Mouse (Mus musculus) intestine, embryonic 16.5 days (tissue): ENCODE results near the gene Rab22a. TPM values are rescaled to one million over a fixed set of nuclear protein-coding genes. Genes with fewer than 3 reads are reported as not detected.

Experiments
- ATAC-seq: fragments of 200-750 bp; cut with Nextera tagmentation; 2 replicates; pipeline ENCODE4 v1.8.0; 2017; ENCODE audit warnings: moderate TSS enrichment, moderate library complexity
- H3K27ac ChIP-seq: fragments of 300-500 bp; sonication (generic); 2 replicates; pipeline ENCODE4 v1.5.1; 2014; ENCODE audit warnings: mild to moderate bottlenecking, low read length
- H3K27me3 ChIP-seq: fragments of 300-500 bp; sonication (generic); replicated peaks from 2 replicates; pipeline ENCODE4 v1.6.1; 2014; ENCODE audit warnings: low read length, control low read depth, mixed read lengths; ENCODE audit not compliant: control insufficient read depth, insufficient read depth
- H3K36me3 ChIP-seq: fragments of 300-500 bp; sonication (generic); 2 replicates; pipeline ENCODE4 v1.6.1; 2014; ENCODE audit warnings: low read length, control low read depth; ENCODE audit not compliant: control insufficient read depth, insufficient read depth
- H3K4me1 ChIP-seq: fragments of 300-500 bp; sonication (generic); 2 replicates; pipeline ENCODE4 v1.6.1; 2014; ENCODE audit warnings: low read length, control low read depth, mixed read lengths; ENCODE audit not compliant: control insufficient read depth, insufficient read depth
- H3K4me2 ChIP-seq: fragments of 300-500 bp; sonication (generic); 2 replicates; pipeline ENCODE4 v1.6.1; 2014; ENCODE audit warnings: low read depth, low read length, control low read depth
- H3K4me3 ChIP-seq: fragments of 300-500 bp; sonication (generic); 2 replicates; pipeline ENCODE4 v1.5.1; 2014; ENCODE audit warnings: mild to moderate bottlenecking, low read length
- H3K9ac ChIP-seq: fragments of 300-500 bp; sonication (generic); 2 replicates; pipeline ENCODE4 v1.6.1; 2014; ENCODE audit warnings: low read depth, low read length
- H3K9me3 ChIP-seq: fragments of 300-500 bp; sonication (generic); 2 replicates; pipeline ENCODE4 v1.6.1; 2016; ENCODE audit warnings: low read length, control low read depth; ENCODE audit not compliant: control insufficient read depth
- WGBS: fragments of 180-500 bp; shearing (Covaris S2); extraction: QIAGEN DNeasy Blood & Tissue Kit; methylation state at CpG from one replicate; pipeline ENCODE4 v1.1.7; 2014; 5-methylcytosine and 5-hydroxymethylcytosine counted together
- polyA plus RNA-seq: library from polyadenylated mRNA; unstranded; fragments of >200 nt; fragmentation: Nextera tagmentation; extraction: Ambion mirVana; gene quantifications from 2 replicates; pipeline ENCODE4 v1.2.1, GENCODE M21; 2015

Gene Rab22a
- polyA plus RNA-seq, 1 experiment from 2014 or later: 31.2 TPM

DNA sequence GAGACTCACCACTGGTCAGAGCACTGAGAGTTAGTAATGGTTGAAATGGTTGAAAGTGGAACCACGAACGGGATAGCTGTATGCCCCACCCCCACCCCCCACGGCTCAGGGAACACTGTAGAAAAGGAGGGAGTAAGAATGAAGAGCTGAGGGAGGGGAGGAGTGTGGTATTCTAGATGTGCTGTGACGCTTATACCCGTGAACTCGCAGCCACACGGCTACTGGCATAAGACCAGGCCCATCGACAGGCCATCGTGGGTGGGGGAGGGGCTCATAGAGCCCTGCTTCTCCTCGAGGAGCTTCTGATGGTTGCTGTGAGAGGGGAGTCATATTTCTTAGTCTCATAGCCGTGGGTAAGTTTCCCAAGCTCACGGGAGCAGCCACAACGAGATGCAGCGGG lies 64.8 kb downstream of the Rab22a start:
- no peak for ATAC-seq
- Histone ChIP-seq H3K9me3 (no peaks in the 10 kb centered on the region), H3K4me2 (no peak overlapping the region), H3K27ac (no peak overlapping the region), H3K4me3 (no peak overlapping the region), H3K9ac (no peak overlapping the region), H3K4me1 (peaks cover 7% of the 10 kb centered on the region; the same call in 1 of the 2 replicates), H3K27me3 (no peaks in the 10 kb centered on the region), H3K36me3 (no peaks in the 10 kb centered on the region)
- WGBS: 47% methylated on average over 14 of the region's 14 CpGs

DNA sequence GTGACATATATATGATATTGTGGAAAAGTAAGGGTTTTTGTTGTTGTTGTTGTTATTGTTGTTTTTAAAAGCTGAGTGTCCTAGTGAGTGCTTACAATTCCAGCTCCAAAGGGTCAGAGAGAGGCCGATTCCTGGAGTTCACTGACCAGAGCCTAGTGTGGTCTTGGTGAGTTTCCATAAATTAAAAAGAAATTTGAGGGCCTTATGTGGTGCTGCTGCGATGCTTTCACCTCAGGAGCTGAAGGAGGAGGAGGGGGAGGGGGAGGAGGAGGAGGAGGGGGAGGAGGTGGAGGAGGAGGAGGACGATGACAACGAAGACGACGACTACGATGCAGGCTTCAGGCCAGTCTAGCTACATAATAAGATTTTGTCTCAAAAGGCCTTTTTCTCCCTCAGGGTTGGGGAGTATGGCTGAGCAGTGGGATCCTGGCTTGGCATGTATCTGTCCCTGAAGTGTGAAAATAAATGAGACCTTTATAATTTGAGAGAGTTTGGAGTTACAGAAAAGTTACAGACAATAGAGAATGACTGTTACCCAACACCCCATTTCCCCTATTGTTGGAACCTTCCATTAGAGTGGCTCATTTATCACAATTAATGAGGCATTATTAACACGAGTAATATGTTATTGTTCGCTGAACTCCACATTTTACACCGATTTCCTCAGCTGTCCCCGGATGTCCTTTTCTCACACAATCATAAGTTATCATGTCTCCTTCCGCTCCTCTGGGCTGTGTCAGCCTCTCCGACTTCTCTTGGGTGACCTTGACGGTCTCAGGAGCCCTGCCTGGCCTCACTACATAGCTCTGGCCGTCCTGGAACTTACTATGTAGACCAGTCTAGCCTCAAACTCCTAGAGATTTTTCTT lies 65.6 kb downstream of the Rab22a start:
- no peak for ATAC-seq
- Histone ChIP-seq H3K4me1 (peaks cover 9% of the 10 kb centered on the region), H3K27ac (no peak overlapping the region), H3K27me3 (no peaks in the 10 kb centered on the region), H3K9me3 (no peaks in the 10 kb centered on the region), H3K9ac (no peak overlapping the region), H3K4me2 (no peak overlapping the region), H3K4me3 (no peak overlapping the region), H3K36me3 (no peaks in the 10 kb centered on the region)
- WGBS: 62% methylated on average over 15 of the region's 15 CpGs

DNA sequence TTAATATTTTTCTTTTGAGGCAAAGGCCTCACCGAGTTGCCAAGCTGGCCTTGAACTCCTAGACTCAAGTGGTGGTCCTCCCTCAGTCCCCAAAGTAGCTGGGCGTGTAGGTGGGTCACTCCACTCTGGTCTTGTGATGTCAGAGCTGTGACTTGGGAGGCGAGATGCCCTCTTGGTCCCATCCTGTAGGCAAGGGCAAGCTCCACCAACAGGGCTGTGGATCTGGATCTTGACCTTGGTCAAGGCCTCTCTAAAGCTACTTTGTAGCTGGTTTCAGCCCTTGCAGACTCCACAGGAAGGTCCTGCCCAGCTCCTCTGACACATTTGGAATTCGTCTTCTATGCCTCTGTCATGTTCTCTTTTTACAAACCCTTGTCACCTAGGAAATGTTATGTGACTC lies 66.3 kb downstream of the Rab22a start:
- no peak overlapping the region for H3K27ac ChIP-seq
- H3K9me3 ChIP-seq: no peaks in the 10 kb centered on the region
- H3K4me3 ChIP-seq: no peak overlapping the region
- WGBS: 91% methylated on average over 4 of the region's 4 CpGs
- peaks cover 15% of the 10 kb centered on the region for H3K4me1 ChIP-seq
- no peaks in the 10 kb centered on the region for H3K36me3 ChIP-seq
- H3K4me2 ChIP-seq: no peak overlapping the region
- no peak overlapping the region for H3K9ac ChIP-seq
- H3K27me3 ChIP-seq: no peaks in the 10 kb centered on the region
- no peak for ATAC-seq

DNA sequence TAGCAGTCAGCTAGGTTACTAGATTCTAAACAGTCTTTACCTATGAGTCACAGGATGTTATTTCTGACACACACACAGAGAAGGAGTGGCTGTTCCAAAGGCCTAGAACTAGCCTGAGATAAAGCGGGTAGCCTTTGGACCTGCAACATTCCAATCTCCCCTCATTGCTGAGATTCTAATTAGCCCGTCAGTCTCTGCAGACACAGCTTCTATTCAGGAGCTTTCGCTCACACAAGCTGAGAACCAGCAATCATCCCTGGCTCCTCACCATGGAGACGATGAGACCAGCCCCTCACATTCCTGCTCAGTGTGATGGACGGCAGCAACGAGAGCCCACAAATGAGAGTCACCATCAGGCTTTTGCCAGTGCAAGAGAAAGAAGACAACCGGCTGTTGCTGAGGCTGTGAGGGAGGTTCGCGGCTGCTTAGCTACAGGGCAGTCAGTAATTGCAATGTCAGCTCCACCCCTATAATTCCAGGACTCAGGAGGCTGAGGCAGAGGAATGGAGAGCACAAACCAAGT lies 70.9 kb downstream of the Rab22a start:
- Histone ChIP-seq H3K9ac (peak overlapping the region; percentile 33), H3K27ac (peak overlapping the region; percentile 59), H3K9me3 (no peaks in the 10 kb centered on the region), H3K4me2 (peak overlapping the region; percentile 36; the same call in 1 of the 2 replicates), H3K4me3 (no peak overlapping the region), H3K36me3 (no peaks in the 10 kb centered on the region), H3K27me3 (no peaks in the 10 kb centered on the region), H3K4me1 (peaks cover 12% of the 10 kb centered on the region)
- ATAC-seq: peak; percentile 91
- WGBS: 7% methylated on average over 9 of the region's 9 CpGs

DNA sequence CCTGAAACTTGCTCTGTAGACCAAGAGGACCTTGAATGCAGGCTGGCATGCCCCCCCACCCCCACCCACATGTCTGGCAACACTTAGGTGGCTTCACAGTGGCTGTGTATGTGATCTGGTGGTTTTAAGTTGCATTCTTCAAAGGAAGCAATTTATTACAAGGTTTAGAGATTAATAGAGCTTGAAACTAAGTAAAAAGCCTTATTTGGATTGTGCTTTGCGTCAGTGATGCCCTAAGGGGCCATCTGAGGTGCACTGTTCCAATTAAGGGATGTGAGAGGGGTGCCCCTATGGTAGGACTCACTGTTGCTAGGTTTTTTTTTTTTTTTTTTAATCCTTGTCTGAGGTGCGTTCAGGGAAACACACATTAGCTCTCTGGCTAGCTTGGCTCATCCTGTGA lies 74.9 kb downstream of the Rab22a start:
- Histone ChIP-seq H3K27ac (no peak overlapping the region), H3K4me1 (peaks cover 23% of the 10 kb centered on the region), H3K9me3 (no peaks in the 10 kb centered on the region), H3K27me3 (no peaks in the 10 kb centered on the region), H3K4me2 (no peak overlapping the region), H3K4me3 (no peak overlapping the region), H3K36me3 (no peaks in the 10 kb centered on the region), H3K9ac (no peak overlapping the region)
- no peak for ATAC-seq
- 55% methylated on average over 2 of the region's 2 CpGs for WGBS

DNA sequence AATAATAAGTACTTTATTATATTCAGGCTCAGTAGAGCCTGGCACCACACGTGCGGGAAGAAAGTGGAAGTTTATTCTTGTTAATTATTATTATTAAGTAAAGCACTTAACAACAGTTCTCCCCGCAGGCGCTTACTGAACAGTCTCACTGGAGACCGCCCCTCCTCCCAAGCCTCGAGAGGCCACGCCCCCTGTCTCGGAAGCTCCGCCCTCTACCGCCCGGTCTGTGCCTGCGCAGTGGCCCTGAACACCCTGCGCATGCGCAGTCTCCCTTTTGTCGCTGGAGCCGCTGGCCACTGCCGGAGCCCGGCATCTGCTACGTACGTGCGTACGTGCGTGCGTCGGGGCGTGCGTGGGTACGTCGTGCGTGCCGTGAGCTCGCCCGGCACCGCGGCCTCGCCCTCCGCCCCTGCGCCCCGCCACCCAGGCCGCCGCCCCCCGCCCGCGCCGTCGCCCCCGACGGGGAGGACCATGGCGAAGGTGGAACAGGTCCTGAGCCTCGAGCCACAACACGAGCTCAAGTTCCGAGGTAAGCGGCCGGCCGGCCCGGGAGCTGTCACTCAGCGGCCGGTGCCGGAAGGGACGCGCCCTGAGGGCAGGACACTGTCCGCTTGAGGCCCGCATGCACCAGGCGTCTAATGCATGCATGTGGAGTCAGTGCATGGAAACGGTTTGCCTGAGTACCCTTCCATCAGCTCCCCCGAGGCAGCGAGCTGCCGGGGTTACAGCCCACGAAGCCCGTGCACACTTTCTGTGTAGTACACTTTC lies 77.8 kb downstream of the Rab22a start, which contains the start of gene Vapb:
Gene Vapb (plus strand): TSS at position 290 of the 768 bp plus-strand sequence.
- H3K27me3 ChIP-seq: no peaks in the 10 kb centered on the region
- peak within 1 kb of the TSS; percentile 85 for H3K4me2 ChIP-seq
- H3K9ac ChIP-seq: peak within 1 kb of the TSS; percentile 90
- no peaks in the 10 kb centered on the region for H3K36me3 ChIP-seq
- under 1% methylated on average over 70 of the region's 70 CpGs for WGBS
- no peaks in the 10 kb centered on the region for H3K9me3 ChIP-seq
- H3K27ac ChIP-seq: peak within 1 kb of the TSS; percentile 73
- peak within 1 kb of the TSS; percentile 92 for H3K4me3 ChIP-seq
- H3K4me1 ChIP-seq: peaks cover 28% of the 10 kb centered on the region
- ATAC-seq: peak; percentile 97

DNA sequence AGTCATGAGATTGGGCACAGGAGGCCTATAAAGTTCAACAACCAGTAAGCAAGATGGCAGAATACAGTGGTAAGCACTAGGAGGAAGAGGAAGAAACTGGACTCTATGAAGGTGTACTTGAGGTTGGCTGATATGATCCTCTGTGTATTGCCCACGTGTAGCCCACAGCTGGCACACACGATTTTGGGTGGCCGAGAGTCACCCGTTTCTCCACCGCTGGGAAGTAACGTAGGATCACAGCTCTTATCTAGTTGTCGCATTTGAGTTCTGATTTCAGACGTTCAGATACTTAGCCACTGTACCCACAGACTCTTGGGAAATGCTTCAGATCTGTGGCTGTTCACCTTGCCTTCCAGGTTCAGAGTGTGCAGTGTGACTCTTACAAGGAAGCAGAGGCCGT lies 78.7 kb downstream of the Rab22a start:
- Histone ChIP-seq H3K4me1 (peaks cover 36% of the 10 kb centered on the region), H3K36me3 (no peaks in the 10 kb centered on the region)

DNA sequence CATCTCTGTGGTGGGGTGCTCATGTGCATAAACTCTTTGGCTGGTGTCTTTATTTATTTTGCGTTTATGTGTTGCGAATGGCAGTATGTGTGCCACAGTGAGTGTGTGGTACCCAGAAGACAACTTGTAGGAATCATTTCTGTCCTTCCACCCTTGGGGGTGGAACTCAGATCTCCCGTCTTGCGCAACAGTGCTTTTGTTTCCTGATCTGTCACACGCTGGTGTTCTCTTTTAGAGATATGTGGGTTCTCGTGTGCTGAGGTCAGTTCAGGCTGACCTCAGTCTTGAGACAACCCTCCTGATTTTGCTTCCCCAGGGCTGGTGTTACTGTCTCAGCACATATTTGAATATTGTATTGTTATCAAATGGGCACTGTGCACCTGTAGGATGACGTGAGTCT lies 79.5 kb downstream of the Rab22a start:
- H3K27ac ChIP-seq: no peak overlapping the region
- no peaks in the 10 kb centered on the region for H3K27me3 ChIP-seq
- no peak overlapping the region for H3K4me3 ChIP-seq
- H3K4me1 ChIP-seq: peaks cover 43% of the 10 kb centered on the region
- no peaks in the 10 kb centered on the region for H3K36me3 ChIP-seq
- no peak for ATAC-seq
- no peak overlapping the region for H3K4me2 ChIP-seq
- H3K9me3 ChIP-seq: no peaks in the 10 kb centered on the region
- WGBS: 81% methylated on average over 7 of the region's 7 CpGs
- H3K9ac ChIP-seq: no peak overlapping the region

More for the DNA sequence above, 78.7 kb downstream of the Rab22a start:
- H3K4me2 ChIP-seq: peak overlapping the region; percentile 85
- peak overlapping the region; percentile 7; the same call in 1 of the 2 replicates for H3K27ac ChIP-seq
- no peaks in the 10 kb centered on the region for H3K27me3 ChIP-seq
- H3K9ac ChIP-seq: peak overlapping the region; percentile 90
- 79% methylated on average over 9 of the region's 9 CpGs for WGBS
- ATAC-seq: no peak
- peak overlapping the region; percentile 92 for H3K4me3 ChIP-seq
- no peaks in the 10 kb centered on the region for H3K9me3 ChIP-seq

DNA sequence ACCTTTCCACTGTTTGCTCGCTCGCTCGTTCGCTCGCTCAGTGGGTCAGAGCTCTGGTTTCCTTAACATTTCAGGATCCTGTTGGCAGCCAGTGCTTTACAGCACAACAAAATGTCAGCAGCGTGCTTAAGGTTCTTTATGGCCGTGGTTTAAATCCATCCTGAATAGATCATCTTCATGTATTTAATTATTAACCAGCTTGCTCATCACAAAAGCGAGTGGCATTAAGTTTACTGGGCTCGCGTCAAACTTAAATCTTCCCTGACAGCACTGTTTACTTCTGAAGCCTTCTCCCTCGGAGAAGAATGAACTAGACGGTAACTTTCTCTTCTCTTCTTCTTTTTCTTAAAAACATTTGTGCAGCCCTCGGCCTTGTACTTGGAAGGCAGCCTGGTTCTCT lies 82.5 kb downstream of the Rab22a start:
- peak overlapping the region; percentile 27 for H3K4me2 ChIP-seq
- H3K27ac ChIP-seq: peak overlapping the region; percentile 61
- no peaks in the 10 kb centered on the region for H3K36me3 ChIP-seq
- peaks cover 47% of the 10 kb centered on the region for H3K4me1 ChIP-seq
- H3K9ac ChIP-seq: 0 out of 2 replicates have a peak overlapping the region, but pooled peaks have one; percentile 12
- peaks cover 4% of the 10 kb centered on the region; the same call in 1 of the 2 replicates for H3K9me3 ChIP-seq
- ATAC-seq: no peak
- no peaks in the 10 kb centered on the region for H3K27me3 ChIP-seq
- 28% methylated on average over 13 of the region's 13 CpGs for WGBS
- H3K4me3 ChIP-seq: no peak overlapping the region
